Mouse (Mus musculus): Measurements from ENCODE around the gene Ccdc152.

The Ccdc152 gene

DNA sequence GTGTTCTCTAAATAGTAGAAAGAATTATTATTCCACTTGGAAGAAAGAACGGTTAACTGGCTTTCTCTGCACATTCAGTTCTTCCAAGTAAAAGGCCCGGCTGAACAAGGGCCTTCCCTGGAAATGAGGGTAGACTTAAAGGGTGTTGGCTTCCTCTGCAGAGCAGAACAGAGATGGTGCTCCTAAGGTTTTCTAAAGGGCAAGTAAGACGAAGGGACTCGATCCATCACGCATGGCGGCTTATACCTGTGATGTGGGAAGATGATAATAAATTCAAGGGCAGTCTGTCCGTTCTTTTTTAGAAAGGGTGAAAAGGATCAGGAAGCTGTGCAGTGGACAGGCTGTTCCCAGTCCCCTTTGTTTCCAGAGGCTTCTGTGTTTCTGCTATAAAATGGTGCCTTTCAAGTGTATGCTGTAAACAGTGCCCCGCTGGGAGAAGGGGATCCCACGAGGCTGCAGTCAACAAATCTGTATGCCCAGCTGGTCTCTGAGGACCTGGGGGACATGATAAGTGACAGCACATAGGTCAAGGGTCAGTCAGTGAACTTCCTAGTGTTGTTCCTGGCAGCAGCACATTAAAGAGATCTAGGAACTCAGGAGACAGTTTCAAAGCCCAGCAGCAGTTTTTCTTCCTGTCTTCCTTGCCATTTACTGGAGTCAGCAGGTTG is 71.0 kb downstream of the Ccdc152 start:
- no peak for DNase-seq (ENCODE audit: extremely low read depth, insufficient read length, low spot score)

DNA sequence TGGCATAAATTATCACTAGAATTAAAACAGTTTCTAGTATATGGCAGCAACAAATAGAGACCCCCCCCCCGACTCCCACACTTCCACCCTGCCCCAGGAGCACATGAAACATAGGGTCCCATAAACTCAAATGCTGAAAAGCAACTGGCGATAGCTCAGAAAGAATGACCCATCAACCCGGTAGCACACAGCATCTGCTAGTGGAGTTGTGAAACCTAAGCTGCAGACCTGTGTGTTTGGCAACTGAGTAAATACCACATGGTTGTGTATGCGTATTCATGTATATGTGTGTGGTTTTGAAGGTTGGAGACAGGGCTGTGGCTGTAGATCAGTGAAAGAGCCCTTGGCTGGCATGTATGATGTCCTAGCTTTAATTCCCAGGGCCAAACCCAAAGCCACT is 72.3 kb downstream of the Ccdc152 start:
- DNase-seq (ENCODE audit: extremely low read depth, insufficient read length, low spot score), result no peak
